Mouse (Mus musculus) embryonic facial prominence, embryonic 11.5 days (tissue): ENCODE measurements at regions not wholly inside any gene's neighbourhood (a gene's known extent, or its start where the extent isn't known, plus 50 kb on each side); places are given as distances from the start of the nearest gene placed in this dataset.
A peak's percentile ranks its signal among the peaks of the same experiment; 100 is the strongest.

Experiments used
- ATAC-seq: fragments of 200-750 bp; cut with Nextera tagmentation; replicated peaks from 2 replicates; pipeline ENCODE4 v1.8.0; 2017; ENCODE audit warnings: low read depth; ENCODE audit not compliant: insufficient number of reproducible peaks, low FRiP score, low TSS enrichment
- DNase-seq: peaks from one replicate; pipeline ENCODE4 v3.0.0-alpha.2; 2015; ENCODE audit warnings: low spot score
- H3K27ac ChIP-seq: fragments of 300-500 bp; sonication (generic); replicated peaks from 2 replicates; pipeline ENCODE4 v1.5.1; 2014; ENCODE audit warnings: mild to moderate bottlenecking, low read depth, low read length, control low read depth
- H3K27me3 ChIP-seq: fragments of 300-500 bp; sonication (generic); 2 replicates; pipeline ENCODE4 v1.6.1; 2014; ENCODE audit warnings: mild to moderate bottlenecking, low read length, moderate library complexity, mixed read lengths; ENCODE audit not compliant: control insufficient read depth, insufficient read depth
- H3K36me3 ChIP-seq: fragments of 300-500 bp; sonication (generic); replicated peaks from 2 replicates; pipeline ENCODE4 v1.6.1; 2014; ENCODE audit warnings: low read depth, mild to moderate bottlenecking, low read length, moderate library complexity, mixed read lengths; ENCODE audit not compliant: control insufficient read depth, insufficient read depth
- H3K4me1 ChIP-seq: fragments of 300-500 bp; sonication (generic); 2 replicates; pipeline ENCODE4 v1.6.1; 2014; ENCODE audit warnings: low read length, mixed read lengths; ENCODE audit not compliant: control insufficient read depth, insufficient read depth
- H3K4me2 ChIP-seq: fragments of 300-500 bp; sonication (generic); 2 replicates; pipeline ENCODE4 v1.6.1; 2014; ENCODE audit warnings: low read depth, mild to moderate bottlenecking, control low read depth, low read length, moderate library complexity
- H3K4me3 ChIP-seq: fragments of 300-500 bp; sonication (generic); 2 replicates; pipeline ENCODE4 v1.5.1; 2014; ENCODE audit warnings: low read depth, low read length, control low read depth
- H3K9ac ChIP-seq: fragments of 300-500 bp; sonication (generic); replicated peaks from 2 replicates; pipeline ENCODE4 v1.6.1; 2014; ENCODE audit warnings: mild to moderate bottlenecking, control low read depth, low read length
- H3K9me3 ChIP-seq: fragments of 300-500 bp; sonication (generic); replicated peaks from 2 replicates; pipeline ENCODE4 v1.6.1; 2016; ENCODE audit warnings: mild to moderate bottlenecking, low read length, inconsistent platforms, mixed read lengths; ENCODE audit not compliant: control insufficient read depth
- WGBS: fragments of 180-500 bp; shearing (Covaris S2); extraction: QIAGEN DNeasy Blood & Tissue Kit; methylation state at CpG from one replicate; pipeline ENCODE4 v1.1.7; 2014; 5-methylcytosine and 5-hydroxymethylcytosine counted together

DNA sequence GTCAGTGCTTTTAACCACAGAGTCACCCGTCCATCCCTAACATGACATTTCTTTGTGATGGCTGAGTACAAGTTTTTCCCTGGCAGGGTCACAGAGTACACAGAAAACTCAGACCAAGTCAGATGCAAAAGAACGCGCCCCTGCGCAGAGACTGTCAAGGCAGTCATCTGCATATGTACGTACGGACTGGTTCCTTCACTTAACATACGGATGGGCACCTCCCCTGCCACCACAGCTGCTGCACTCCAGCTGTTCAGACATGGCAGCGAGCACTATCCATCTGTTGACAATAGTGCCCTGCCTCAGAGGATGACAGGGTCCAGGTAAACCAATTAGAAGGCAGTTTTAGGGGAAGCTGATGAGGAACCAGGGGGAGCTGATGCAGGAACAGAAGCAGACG is 63.3 kb upstream of the Sulf2 start:
- Histone ChIP-seq H3K4me2 (no peak overlapping the region), H3K4me3 (no peak overlapping the region), H3K9ac (no peak overlapping the region), H3K27ac (no peak overlapping the region), H3K9me3 (no peaks in the 10 kb centered on the region), H3K4me1 (peaks cover 2% of the 10 kb centered on the region; the same call in 1 of the 2 replicates), H3K36me3 (no peaks in the 10 kb centered on the region), H3K27me3 (no peaks in the 10 kb centered on the region)
- ATAC-seq, result no peak
- whole genome bisulfite sequencing, result 69% methylated on average over 9 of the region's 9 CpGs
- no peak for DNase-seq

DNA sequence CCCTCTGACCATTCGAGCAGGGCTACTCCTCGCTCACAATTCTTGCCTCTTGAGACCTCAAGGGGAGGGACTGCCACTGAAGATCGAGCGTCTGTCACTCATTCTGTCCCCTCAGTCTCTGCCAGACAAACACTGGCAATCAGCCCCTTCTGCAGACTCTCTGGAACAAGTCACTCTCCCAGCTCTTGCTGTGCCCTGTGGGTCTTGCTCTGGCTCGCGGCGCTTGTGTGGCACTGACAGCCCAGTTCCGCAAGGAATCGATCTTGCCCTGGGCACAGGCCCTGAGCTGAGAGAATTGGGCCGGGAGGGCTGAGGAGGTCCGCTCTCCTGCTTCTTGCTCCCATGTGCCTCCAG is 61.0 kb upstream of the Sulf2 start:
- Histone ChIP-seq H3K4me1 (peaks cover 2% of the 10 kb centered on the region; the same call in 1 of the 2 replicates), H3K36me3 (no peaks in the 10 kb centered on the region), H3K9me3 (no peaks in the 10 kb centered on the region), H3K4me3 (no peak overlapping the region), H3K27ac (no peak overlapping the region), H3K4me2 (no peak overlapping the region), H3K27me3 (no peaks in the 10 kb centered on the region), H3K9ac (no peak overlapping the region)
- no peak for DNase-seq
- WGBS, result 74% methylated on average over 11 of the region's 11 CpGs
- ATAC-seq, result no peak

DNA sequence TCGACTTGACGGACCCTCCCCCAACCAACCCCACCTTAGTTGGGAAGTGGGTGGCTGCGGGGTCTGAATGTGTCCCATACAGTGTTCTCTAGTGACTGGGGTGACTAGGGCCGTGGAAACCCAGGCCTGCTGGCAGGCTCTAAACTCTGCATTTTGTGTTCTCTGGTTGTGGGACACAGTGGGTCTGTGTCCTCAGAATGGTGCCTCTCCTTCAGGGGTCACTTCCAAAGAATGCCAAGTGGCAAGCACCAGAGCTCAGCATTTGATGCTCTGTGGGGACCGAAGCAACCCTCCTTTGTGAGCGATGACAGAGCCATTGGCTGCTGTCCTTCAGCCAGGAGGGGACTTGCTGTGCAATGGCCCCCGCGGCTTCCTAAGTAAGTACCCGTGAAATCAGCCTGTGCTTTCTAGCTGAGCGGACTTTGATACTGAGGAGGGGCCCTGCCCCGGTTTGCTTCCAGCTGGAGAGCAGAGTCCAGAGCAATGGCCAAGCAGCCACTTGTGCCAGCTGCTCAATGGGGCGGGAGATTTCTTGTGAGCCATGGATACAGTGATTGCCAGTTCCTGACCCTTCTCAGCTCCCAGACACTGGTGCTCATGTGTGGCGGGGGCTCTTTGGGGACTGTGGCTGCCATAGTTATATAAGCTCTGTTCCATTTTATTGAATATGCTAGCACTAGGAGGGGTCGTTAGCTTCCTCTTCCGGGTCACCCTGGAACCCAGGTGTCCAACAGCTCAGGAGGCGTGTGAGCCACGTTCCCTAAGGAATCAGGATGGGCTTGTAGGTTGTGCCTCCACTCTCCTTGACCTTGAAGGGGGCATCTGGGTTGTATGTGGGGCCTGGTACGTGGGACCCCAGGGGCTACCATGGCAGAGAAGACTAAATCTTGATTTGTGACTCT is 60.4 kb upstream of the Sulf2 start:
- ATAC-seq (peak; percentile 58; the same call in 1 of the 2 replicates), DNase-seq (peak; percentile 35)
- no peak overlapping the region; the same call in 1 of the 2 replicates for H3K9ac ChIP-seq
- no peaks in the 10 kb centered on the region for H3K9me3 ChIP-seq
- 49% methylated on average over 18 of the region's 18 CpGs for WGBS
- H3K4me1 ChIP-seq, result peaks cover 2% of the 10 kb centered on the region; the same call in 1 of the 2 replicates
- no peak overlapping the region for H3K4me2 ChIP-seq
- peak overlapping the region; percentile 20; the same call in 1 of the 2 replicates for H3K27ac ChIP-seq
- no peaks in the 10 kb centered on the region for H3K36me3 ChIP-seq
- no peaks in the 10 kb centered on the region for H3K27me3 ChIP-seq
- no peak overlapping the region for H3K4me3 ChIP-seq

DNA sequence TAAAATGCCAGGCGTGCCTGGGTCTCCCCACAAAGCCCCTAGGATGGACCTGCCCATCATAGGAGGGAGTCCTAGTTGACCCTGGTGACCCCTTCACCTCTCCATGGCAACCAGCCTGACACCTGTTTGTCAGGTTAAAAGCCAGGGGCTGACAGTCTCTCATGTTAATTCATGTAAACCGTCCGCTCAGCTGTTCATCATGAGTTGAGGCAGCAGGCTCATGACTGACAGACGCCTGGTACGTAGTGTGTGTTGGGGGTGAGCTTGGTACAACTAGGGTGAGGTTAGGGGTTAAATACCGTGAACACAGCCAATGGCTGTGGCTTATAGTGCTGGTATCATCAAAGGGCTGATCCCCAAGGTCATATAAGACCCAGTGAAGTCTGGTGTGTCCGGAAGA is 59.7 kb upstream of the Sulf2 start:
- ATAC-seq, result 0 out of 2 replicates have a peak, but pooled peaks have one; percentile 20
- Histone ChIP-seq H3K4me2 (no peak overlapping the region), H3K4me1 (peaks cover 2% of the 10 kb centered on the region; the same call in 1 of the 2 replicates), H3K9me3 (no peaks in the 10 kb centered on the region), H3K36me3 (no peaks in the 10 kb centered on the region), H3K4me3 (no peak overlapping the region), H3K27me3 (no peaks in the 10 kb centered on the region), H3K27ac (no peak overlapping the region), H3K9ac (no peak overlapping the region)
- no peak for DNase-seq
- 43% methylated on average over 7 of the region's 7 CpGs for WGBS

DNA sequence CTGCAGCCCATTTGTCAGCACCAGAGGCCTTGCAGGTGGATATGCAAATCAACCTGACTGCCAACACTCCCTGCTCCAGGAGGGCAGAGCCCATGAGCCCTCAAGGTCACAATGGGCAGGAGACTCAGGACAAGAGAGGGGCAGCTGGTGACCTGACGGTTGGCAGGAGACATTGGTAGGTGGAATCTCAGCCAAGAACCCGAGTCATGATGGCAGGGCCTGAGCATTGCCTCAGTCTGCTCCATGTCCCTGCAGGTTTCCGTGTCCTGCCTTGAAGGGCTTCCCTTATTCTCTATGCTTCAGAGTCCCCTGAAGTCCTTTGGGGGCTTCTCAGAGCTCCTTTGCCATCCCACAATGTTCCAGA is 51.7 kb upstream of the Sulf2 start:
- Histone ChIP-seq H3K4me3 (no peak overlapping the region), H3K9me3 (no peaks in the 10 kb centered on the region), H3K4me2 (no peak overlapping the region), H3K27me3 (no peaks in the 10 kb centered on the region), H3K27ac (no peak overlapping the region), H3K36me3 (no peaks in the 10 kb centered on the region), H3K9ac (no peak overlapping the region), H3K4me1 (no peaks in the 10 kb centered on the region)
- 88% methylated on average over 3 of the region's 3 CpGs for WGBS
- no peak for DNase-seq
- no peak for ATAC-seq

DNA sequence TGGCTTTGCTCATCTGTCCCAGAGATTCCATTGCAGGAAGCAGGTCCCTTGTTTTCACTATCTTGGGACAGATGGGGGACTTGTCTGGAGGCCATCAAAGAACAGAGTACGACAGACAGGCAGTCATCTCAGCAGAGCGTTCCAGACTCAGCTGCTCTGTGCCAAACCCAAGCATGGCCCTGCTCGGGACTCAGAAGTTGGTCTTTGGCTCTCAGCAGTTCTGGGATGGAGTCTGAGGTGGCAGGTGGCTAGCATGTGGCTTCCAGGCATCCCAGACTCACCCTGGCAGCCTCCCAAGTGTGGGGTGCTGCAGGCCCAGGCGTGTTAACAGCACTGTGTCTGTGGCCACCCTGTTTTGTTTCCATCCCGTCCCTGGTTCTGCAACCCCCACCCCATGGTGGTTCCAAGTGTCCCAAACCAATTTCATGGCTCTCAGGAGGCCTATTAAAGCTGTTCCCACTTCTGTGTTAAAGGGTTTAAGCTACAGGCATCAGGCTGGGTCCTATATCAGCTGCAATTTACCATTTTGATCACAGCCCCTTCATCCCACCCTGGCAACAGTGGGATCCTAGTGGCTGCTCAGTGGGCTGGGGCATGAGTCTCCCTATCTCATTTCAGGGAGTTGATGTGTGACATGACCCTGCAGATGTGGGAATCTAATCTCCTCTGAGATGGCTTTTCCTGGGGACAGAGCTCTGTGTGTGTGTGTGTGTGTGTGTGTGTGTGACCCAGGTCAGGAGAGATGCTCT is 51.1 kb upstream of the Sulf2 start:
- ATAC-seq, result no peak
- 69% methylated on average over 5 of the region's 5 CpGs for WGBS
- DNase-seq, result no peak
- no peaks in the 10 kb centered on the region for H3K9me3 ChIP-seq
- no peak overlapping the region for H3K27ac ChIP-seq
- H3K9ac ChIP-seq, result no peak overlapping the region
- H3K4me1 ChIP-seq, result no peaks in the 10 kb centered on the region
- H3K36me3 ChIP-seq, result no peaks in the 10 kb centered on the region
- H3K4me3 ChIP-seq, result no peak overlapping the region
- no peak overlapping the region for H3K4me2 ChIP-seq
- H3K27me3 ChIP-seq, result no peaks in the 10 kb centered on the region
